Mouse (Mus musculus) E14TG2a.4 (cell line): ENCODE data around the gene Ly6g6d.
A peak's percentile ranks its signal among the peaks of the same experiment; 100 is the strongest.

Experiments used
- H3K27me3 ChIP-seq: 2 replicates; pipeline ENCODE4 v1.6.1; 2014; ENCODE audit warnings: low read length, control low read depth; ENCODE audit not compliant: insufficient read depth
- H3K36me3 ChIP-seq: 2 replicates; pipeline ENCODE4 v1.6.1; 2014; ENCODE audit warnings: low read length, control low read depth; ENCODE audit not compliant: insufficient read depth
- H3K4me1 ChIP-seq: replicated peaks from 2 replicates; pipeline ENCODE4 v1.6.1; 2014; ENCODE audit warnings: low read depth, low read length, control low read depth
- H3K4me3 ChIP-seq: replicated peaks from 2 replicates; pipeline ENCODE4 v1.5.1; 2014; ENCODE audit warnings: mild to moderate bottlenecking, low read length
- H3K9me3 ChIP-seq: 2 replicates; pipeline ENCODE4 v1.6.1; 2014; ENCODE audit warnings: low read length, control low read depth
- CTCF ChIP-seq: conservative IDR thresholded peaks from 2 replicates; pipeline ENCODE4 v1.5.1; 2014; ENCODE audit warnings: low read length
- NANOG ChIP-seq: IDR thresholded peaks from 2 replicates; pipeline ENCODE4 v1.6.1; 2014; ENCODE audit warnings: borderline replicate concordance, low read length, mixed read lengths
- POU5F1 ChIP-seq: IDR thresholded peaks from 2 replicates; pipeline ENCODE4 v1.6.1; 2014; ENCODE audit warnings: low read length, borderline replicate concordance

Ly6g6d gene

GRCm38 (mm10) chr17:35080710-35081109 is 2.8 kb upstream of the Ly6g6d start:
- Histone ChIP-seq H3K36me3 (0 out of 2 replicates have a peak, but pooled peaks cover 3% of the 10 kb centered on the region), H3K9me3 (no peaks in the 10 kb centered on the region), H3K4me1 (peaks cover 52% of the 10 kb centered on the region), H3K4me3 (peak overlapping the region; percentile 27), H3K27me3 (peaks cover 2% of the 10 kb centered on the region; the same call in 1 of the 2 replicates)
- TF ChIP-seq CTCF (no peak), POU5F1 (no peak), NANOG (no peak)

- 0 out of 2 replicates have a peak overlapping the region, but pooled peaks have one; percentile 27 for H3K4me3 ChIP-seq
- peaks cover 2% of the 10 kb centered on the region; the same call in 1 of the 2 replicates for H3K27me3 ChIP-seq
- no peaks in the 10 kb centered on the region for H3K9me3 ChIP-seq
- TF ChIP-seq CTCF (no peak), NANOG (no peak), POU5F1 (no peak)
- peaks cover 56% of the 10 kb centered on the region for H3K4me1 ChIP-seq
- H3K36me3 ChIP-seq = 0 out of 2 replicates have a peak, but pooled peaks cover 3% of the 10 kb centered on the region
Observed at GRCm38 (mm10) chr17:35080248-35080647, 2.4 kb upstream of the Ly6g6d start.

GRCm38 (mm10) chr17:35079778-35080177 is 1.9 kb upstream of the Ly6g6d start:
- TF ChIP-seq CTCF (no peak), NANOG (no peak), POU5F1 (no peak)

GRCm38 (mm10) chr17:35077285-35077684 is 580 bp downstream of the Ly6g6d start:
- Histone ChIP-seq H3K4me1 (peaks cover 79% of the 10 kb centered on the region), H3K27me3 (no peaks in the 10 kb centered on the region), H3K4me3 (peak overlapping the region; percentile 78), H3K9me3 (no peaks in the 10 kb centered on the region), H3K36me3 (0 out of 2 replicates have a peak, but pooled peaks cover 3% of the 10 kb centered on the region)
- TF ChIP-seq POU5F1 = no peak

More at GRCm38 (mm10) chr17:35079778-35080177, 1.9 kb upstream of the Ly6g6d start:
- no peak overlapping the region for H3K4me3 ChIP-seq
- H3K4me1 ChIP-seq = peaks cover 61% of the 10 kb centered on the region
- peaks cover 2% of the 10 kb centered on the region; the same call in 1 of the 2 replicates for H3K27me3 ChIP-seq
- H3K9me3 ChIP-seq = no peaks in the 10 kb centered on the region
- H3K36me3 ChIP-seq = 0 out of 2 replicates have a peak, but pooled peaks cover 3% of the 10 kb centered on the region

- TF ChIP-seq NANOG (no peak), POU5F1 (no peak), CTCF (no peak)
- Histone ChIP-seq H3K4me3 (peak within 1 kb of the TSS; percentile 78), H3K27me3 (no peaks in the 10 kb centered on the region), H3K9me3 (no peaks in the 10 kb centered on the region), H3K4me1 (peaks cover 84% of the 10 kb centered on the region), H3K36me3 (0 out of 2 replicates have a peak, but pooled peaks cover 3% of the 10 kb centered on the region)
Observed at GRCm38 (mm10) chr17:35076507-35077176, 1.2 kb downstream of the Ly6g6d start, which contains the start of gene Ly6g6e. Gene Ly6g6e (plus strand): TSS chr17:35076902.

- Histone ChIP-seq H3K4me1 (peaks cover 85% of the 10 kb centered on the region), H3K36me3 (0 out of 2 replicates have a peak, but pooled peaks cover 3% of the 10 kb centered on the region), H3K9me3 (no peaks in the 10 kb centered on the region), H3K27me3 (peaks cover 3% of the 10 kb centered on the region; the same call in 1 of the 2 replicates), H3K4me3 (peak overlapping the region; percentile 73)
- TF ChIP-seq CTCF = no peak
- TF ChIP-seq POU5F1 = no peak
- TF ChIP-seq NANOG = no peak
Observed at GRCm38 (mm10) chr17:35074097-35074496, 3.8 kb downstream of the Ly6g6d start.

- no peak for TF ChIP-seq POU5F1
- TF ChIP-seq CTCF = no peak
- no peak for TF ChIP-seq NANOG
- Histone ChIP-seq H3K4me1 (peaks cover 87% of the 10 kb centered on the region), H3K9me3 (no peaks in the 10 kb centered on the region), H3K27me3 (peaks cover 28% of the 10 kb centered on the region), H3K4me3 (no peak overlapping the region), H3K36me3 (no peaks in the 10 kb centered on the region)
Observed at GRCm38 (mm10) chr17:35071454-35071853, 6.4 kb downstream of the Ly6g6d start.

GRCm38 (mm10) chr17:35070556-35071229 is 7.2 kb downstream of the Ly6g6d start:
- Histone ChIP-seq H3K4me1 (peaks cover 86% of the 10 kb centered on the region), H3K36me3 (no peaks in the 10 kb centered on the region), H3K4me3 (no peak overlapping the region; the same call in 1 of the 2 replicates), H3K27me3 (peaks cover 31% of the 10 kb centered on the region), H3K9me3 (no peaks in the 10 kb centered on the region)
- TF ChIP-seq CTCF (no peak), NANOG (no peak), POU5F1 (no peak)
